Mouse (Mus musculus) cerebellum, adult 18-20 months (tissue): ENCODE measurements around the gene Mutyh.

Experiments
- DNase-seq, 2 experiments: peaks; one replicate each; pipeline ENCODE4 v3.0.0; 2021

The Mutyh gene

GRCm38 (mm10) chr4:116807197-116808129 lies at the start of gene Mutyh, which contains the start of gene Toe1:
Gene Mutyh (plus strand): TSS chr4:116807723.
Gene Toe1 (minus strand): TSS chr4:116807640.
- peak; percentile 93 to 96 for DNase-seq

- no peak for DNase-seq
These were observed 45.6 kb upstream of the Mutyh start for GRCm38 (mm10) chr4:116761914-116762313.

GRCm38 (mm10) chr4:116764001-116764400 lies 43.5 kb upstream of the Mutyh start:
- no peak for DNase-seq

- DNase-seq, result no peak
These were observed 39.0 kb upstream of the Mutyh start for GRCm38 (mm10) chr4:116768510-116768909.

- no peak for DNase-seq
These were observed 38.5 kb upstream of the Mutyh start for GRCm38 (mm10) chr4:116769060-116769459.

GRCm38 (mm10) chr4:116776391-116776790 lies 31.1 kb upstream of the Mutyh start:
- no peak for DNase-seq

- DNase-seq, result no peak
These were observed 30.4 kb upstream of the Mutyh start for GRCm38 (mm10) chr4:116777079-116777478.

- DNase-seq, result no peak
These were observed 27.0 kb upstream of the Mutyh start for GRCm38 (mm10) chr4:116780541-116780940.

GRCm38 (mm10) chr4:116781366-116781765 lies 26.2 kb upstream of the Mutyh start:
- DNase-seq, result no peak

GRCm38 (mm10) chr4:116782171-116782570 lies 25.4 kb upstream of the Mutyh start:
- DNase-seq, result no peak

- DNase-seq, result no peak
These were observed 20.9 kb upstream of the Mutyh start for GRCm38 (mm10) chr4:116786587-116786986.

- DNase-seq, result peak in 1 of 2 experiments; percentile 14
These were observed 19.4 kb upstream of the Mutyh start for GRCm38 (mm10) chr4:116787985-116788760.

GRCm38 (mm10) chr4:116788956-116789355 lies 18.6 kb upstream of the Mutyh start:
- DNase-seq, result peak; percentile 86 to 87

- no peak for DNase-seq
These were observed 15.1 kb upstream of the Mutyh start for GRCm38 (mm10) chr4:116792453-116792852.

- DNase-seq, result no peak
These were observed 13.2 kb upstream of the Mutyh start for GRCm38 (mm10) chr4:116794273-116794672.

GRCm38 (mm10) chr4:116796442-116797110 lies 10.9 kb upstream of the Mutyh start:
- DNase-seq, result no peak

GRCm38 (mm10) chr4:116799901-116800300 lies 7.6 kb upstream of the Mutyh start:
- peak in 1 of 2 experiments; percentile 32 for DNase-seq

GRCm38 (mm10) chr4:116811012-116811411 lies 3.5 kb downstream of the Mutyh start:
- DNase-seq, result no peak

- DNase-seq, result no peak
These were observed 7.8 kb downstream of the Mutyh start for GRCm38 (mm10) chr4:116815276-116815675.

GRCm38 (mm10) chr4:116817486-116817885 lies 10.0 kb downstream of the Mutyh start:
- peak; percentile 71 to 79 for DNase-seq

GRCm38 (mm10) chr4:116819968-116820901 lies 12.7 kb downstream of the Mutyh start:
- no peak for DNase-seq
